Mouse (Mus musculus) bone marrow, adult 2 months (tissue): Measurements from ENCODE around the gene Myh1.

Source experiments
- CTCF ChIP-seq: fragments of 200-500 bp; IDR thresholded peaks from 2 replicates; pipeline ENCODE4 v1.5.1; 2011; ENCODE audit warnings: low read length, control low read depth; ENCODE audit not compliant: control insufficient read depth, insufficient read depth
- POLR2A ChIP-seq: fragments of 200-500 bp; IDR thresholded peaks from 2 replicates; pipeline ENCODE4 v1.6.1; 2011; ENCODE audit warnings: low read depth, mild to moderate bottlenecking, control low read depth, low read length, borderline replicate concordance; ENCODE audit not compliant: control insufficient read depth

GRCm38 (mm10) chr11:67221803-67222202 is 22.0 kb downstream of the Myh1 start:
- TF ChIP-seq CTCF = no peak
- no peak for TF ChIP-seq POLR2A
